Mouse (Mus musculus) midbrain, postnatal 0 days (tissue): Measurements from ENCODE around the gene Dcp1a. TPM values are rescaled to one million over a fixed set of nuclear protein-coding genes. Genes with fewer than 3 reads are reported as not detected.

Experiments
- ATAC-seq: fragments of 200-750 bp; cut with Nextera tagmentation; 2 replicates; pipeline ENCODE4 v1.8.0; 2017; ENCODE audit warnings: moderate number of reproducible peaks, mild to moderate bottlenecking, moderate TSS enrichment, moderate library complexity; ENCODE audit not compliant: low FRiP score
- DNase-seq: peaks from one replicate; pipeline ENCODE4 v3.0.0-alpha.2; 2015; ENCODE audit warnings: low spot score
- H3K27ac ChIP-seq: fragments of 300-500 bp; sonication (generic); 2 replicates; pipeline ENCODE4 v1.5.1; 2014; ENCODE audit warnings: low read depth, mild to moderate bottlenecking, low read length, mixed read lengths
- H3K27me3 ChIP-seq: fragments of 300-500 bp; sonication (generic); 2 replicates; pipeline ENCODE4 v1.6.1; 2014; ENCODE audit warnings: low read length, control low read depth, mixed read lengths; ENCODE audit not compliant: insufficient read depth
- H3K36me3 ChIP-seq: fragments of 300-500 bp; sonication (generic); 2 replicates; pipeline ENCODE4 v1.6.1; 2014; ENCODE audit warnings: low read length, control low read depth, mixed read lengths; ENCODE audit not compliant: insufficient read depth
- H3K4me1 ChIP-seq: fragments of 300-500 bp; sonication (generic); 2 replicates; pipeline ENCODE4 v1.6.1; 2014; ENCODE audit warnings: mild to moderate bottlenecking, control low read depth, antibody characterized with exemption, low read length, mixed read lengths; ENCODE audit not compliant: insufficient read depth
- H3K4me2 ChIP-seq: fragments of 300-500 bp; sonication (generic); 2 replicates; pipeline ENCODE4 v1.6.1; 2014; ENCODE audit warnings: low read depth, mild to moderate bottlenecking, low read length, mixed read lengths; ENCODE audit not compliant: poor library complexity, severe bottlenecking
- H3K4me3 ChIP-seq: fragments of 300-500 bp; sonication (generic); 2 replicates; pipeline ENCODE4 v1.5.1; 2014; ENCODE audit warnings: low read depth, mild to moderate bottlenecking, low read length, moderate library complexity
- H3K9ac ChIP-seq: fragments of 300-500 bp; sonication (generic); replicated peaks from 2 replicates; pipeline ENCODE4 v1.6.1; 2014; ENCODE audit warnings: mild to moderate bottlenecking, low read length, moderate library complexity, mixed read lengths; ENCODE audit not compliant: poor library complexity, severe bottlenecking
- H3K9me3 ChIP-seq: fragments of 300-500 bp; sonication (generic); 2 replicates; pipeline ENCODE4 v1.6.1; 2016; ENCODE audit warnings: low read length, control low read depth
- CTCF ChIP-seq: IDR thresholded peaks from 2 replicates; pipeline ENCODE4 v1.5.1; 2016; ENCODE audit warnings: antibody characterized with exemption, mild to moderate bottlenecking
- WGBS: fragments of 180-500 bp; shearing (Covaris S2); extraction: QIAGEN DNeasy Blood & Tissue Kit; methylation state at CpG from one replicate; pipeline ENCODE4 v1.1.7; 2014; 5-methylcytosine and 5-hydroxymethylcytosine counted together
- polyA plus RNA-seq: library from polyadenylated mRNA; unstranded; fragments of >200 nt; fragmentation: Nextera tagmentation; extraction: Ambion mirVana; gene quantifications from 2 replicates; pipeline ENCODE4 v1.2.1, GENCODE M21; 2015
- total RNA-seq: library from RNA; depleted of rRNA; stranded (reverse); fragments of >200 nt; gene quantifications from 2 replicates; pipeline ENCODE4 v1.2.3, GENCODE M21; 2014; rRNA removed

Gene Dcp1a
- total RNA-seq (22.5 and 26.1 TPM in 2 replicates), polyA plus RNA-seq (9.3 and 11.8 TPM in 2 replicates)

DNA sequence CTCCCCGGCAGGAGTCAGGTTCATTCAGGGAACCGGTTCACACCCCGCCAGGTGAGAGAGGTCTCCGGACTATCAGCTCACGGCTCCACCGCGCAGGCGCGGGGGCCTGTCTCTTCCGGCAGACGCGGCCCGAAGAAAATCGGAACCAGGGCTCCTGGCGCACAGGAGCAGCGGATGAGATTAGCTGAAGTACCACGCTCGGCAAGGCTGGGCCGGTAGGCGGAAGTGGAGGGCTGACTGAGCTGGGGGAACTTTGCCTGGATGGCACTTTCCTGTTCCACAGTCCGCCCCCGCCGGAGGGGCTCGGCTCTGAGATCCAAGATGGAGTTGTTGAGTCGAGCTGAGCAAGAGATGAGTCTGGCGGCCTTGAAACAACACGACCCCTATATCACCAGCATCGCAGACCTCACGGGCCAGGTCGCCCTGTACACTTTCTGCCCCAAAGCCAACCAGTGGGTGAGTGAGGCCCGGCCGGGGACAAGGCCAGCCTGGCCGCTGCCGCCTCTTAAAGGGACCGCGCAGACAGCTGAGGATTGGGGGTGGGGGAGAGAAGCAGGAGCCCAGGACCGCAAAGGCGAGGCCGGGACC, at the start of gene Dcp1a:
Dcp1a (plus strand) TSS at position 175 of the 588 bp plus-strand sequence.
- Histone ChIP-seq H3K9ac (peak within 1 kb of the TSS; percentile 84), H3K27me3 (no peaks in the 10 kb centered on the region), H3K4me1 (peaks cover 3% of the 10 kb centered on the region; the same call in 1 of the 2 replicates), H3K4me2 (peak within 1 kb of the TSS; percentile 72), H3K36me3 (peaks cover 4% of the 10 kb centered on the region; the same call in 1 of the 2 replicates), H3K27ac (peak within 1 kb of the TSS; percentile 89), H3K4me3 (peak within 1 kb of the TSS; percentile 82), H3K9me3 (no peaks in the 10 kb centered on the region)
- ATAC-seq (peak; percentile 100), DNase-seq (peak; percentile 98)
- WGBS = under 1% methylated on average over 39 of the region's 39 CpGs
- peak; percentile 46 for TF ChIP-seq CTCF

DNA sequence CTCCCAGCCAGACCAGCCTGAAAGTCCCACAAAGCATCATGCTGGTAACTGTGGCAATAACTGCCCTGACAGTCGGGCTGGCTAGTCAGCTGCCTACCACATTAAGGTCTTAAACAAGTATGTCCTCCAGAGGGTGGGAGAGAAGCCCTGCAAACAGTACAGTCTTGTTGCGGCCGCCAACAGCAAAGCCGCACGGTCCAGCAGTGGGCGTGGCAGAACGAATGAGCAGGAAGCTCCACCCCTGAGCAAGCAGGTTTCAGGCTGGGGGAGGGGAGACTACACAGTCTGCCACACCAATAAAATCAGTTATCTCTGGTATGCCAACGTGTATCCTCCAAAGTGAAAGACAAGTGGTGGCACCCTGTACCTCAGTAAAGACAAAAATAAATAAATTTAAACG, 49.7 kb upstream of the Dcp1a start:
- no peak overlapping the region for H3K4me2 ChIP-seq
- no peaks in the 10 kb centered on the region for H3K27me3 ChIP-seq
- no peaks in the 10 kb centered on the region for H3K36me3 ChIP-seq
- no peak overlapping the region for H3K27ac ChIP-seq
- DNase-seq (no peak), ATAC-seq (no peak)
- 76% methylated on average over 9 of the region's 9 CpGs for WGBS
- no peak for TF ChIP-seq CTCF
- no peaks in the 10 kb centered on the region for H3K4me1 ChIP-seq
- no peak overlapping the region for H3K4me3 ChIP-seq
- H3K9ac ChIP-seq = no peak overlapping the region
- no peaks in the 10 kb centered on the region for H3K9me3 ChIP-seq

DNA sequence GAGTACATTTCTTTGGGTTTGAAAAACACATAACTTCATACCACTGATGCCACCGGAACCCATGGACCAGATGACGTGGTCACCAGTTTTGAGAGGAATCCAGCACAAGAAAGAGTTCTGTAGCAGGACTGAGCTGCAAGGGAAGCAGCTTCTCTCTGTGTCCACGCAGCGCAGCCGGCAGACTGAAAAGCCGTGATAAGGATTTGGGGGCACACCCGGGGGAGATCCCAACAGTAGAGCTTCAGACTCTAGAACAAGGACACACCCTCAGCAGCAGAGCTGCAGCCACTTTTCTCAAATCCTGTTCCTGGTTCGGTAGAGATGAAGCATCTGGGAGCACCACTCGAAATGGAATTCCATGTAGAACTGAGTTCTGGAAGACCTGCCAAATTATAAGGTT, 49.3 kb upstream of the Dcp1a start:
- H3K27ac ChIP-seq = no peak overlapping the region
- no peaks in the 10 kb centered on the region for H3K27me3 ChIP-seq
- TF ChIP-seq CTCF = no peak
- DNase-seq (no peak), ATAC-seq (no peak)
- no peak overlapping the region for H3K4me3 ChIP-seq
- no peaks in the 10 kb centered on the region for H3K9me3 ChIP-seq
- no peak overlapping the region for H3K9ac ChIP-seq
- H3K4me2 ChIP-seq = no peak overlapping the region
- WGBS = 88% methylated on average over 9 of the region's 9 CpGs
- H3K36me3 ChIP-seq = no peaks in the 10 kb centered on the region
- no peaks in the 10 kb centered on the region for H3K4me1 ChIP-seq

DNA sequence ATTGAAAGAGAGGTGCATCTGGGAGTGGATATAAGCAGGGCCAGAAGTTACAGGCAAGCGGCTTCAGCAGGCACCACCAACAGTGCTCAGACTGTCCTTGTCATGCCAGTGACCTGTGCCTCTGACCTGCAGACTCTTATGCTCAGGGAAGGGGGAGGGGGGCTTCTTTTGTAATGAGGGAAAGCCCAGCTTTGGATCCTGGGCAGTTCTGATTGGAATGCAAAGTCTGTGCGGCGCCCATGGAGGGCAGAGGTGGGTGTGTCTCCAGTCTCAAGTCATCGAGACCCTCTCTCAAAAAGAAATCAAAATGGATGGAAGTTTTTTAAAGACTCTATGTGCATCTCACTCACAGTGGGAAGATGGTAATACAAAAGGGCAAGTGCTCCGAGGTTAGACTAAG, 48.9 kb upstream of the Dcp1a start:
- H3K4me3 ChIP-seq = no peak overlapping the region
- no peak overlapping the region for H3K4me2 ChIP-seq
- H3K4me1 ChIP-seq = no peaks in the 10 kb centered on the region
- no peak overlapping the region for H3K9ac ChIP-seq
- H3K27ac ChIP-seq = no peak overlapping the region
- ATAC-seq = no peak
- no peaks in the 10 kb centered on the region for H3K27me3 ChIP-seq
- DNase-seq = no peak
- 38% methylated on average over 5 of the region's 5 CpGs for WGBS
- no peak for TF ChIP-seq CTCF
- H3K36me3 ChIP-seq = no peaks in the 10 kb centered on the region
- no peaks in the 10 kb centered on the region for H3K9me3 ChIP-seq

DNA sequence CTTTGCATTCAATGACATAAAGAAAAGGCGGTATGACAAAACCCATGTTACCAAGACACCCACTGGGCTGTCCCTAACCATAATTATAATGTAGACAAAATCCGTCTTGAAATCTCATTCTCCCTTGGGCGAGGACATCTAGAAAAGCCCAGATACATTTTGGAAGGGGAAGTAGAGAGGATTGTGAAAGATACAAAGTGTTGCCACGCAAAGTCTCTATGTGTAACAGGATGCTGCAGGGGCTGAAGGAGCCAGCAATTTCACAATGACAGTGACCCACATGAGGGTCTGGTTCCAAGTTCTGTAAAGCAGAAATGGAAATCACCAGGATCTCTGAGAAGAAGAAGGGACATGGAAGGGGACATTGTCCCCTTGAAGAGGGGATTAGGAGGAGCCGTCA, 44.0 kb upstream of the Dcp1a start:
- no peak for ATAC-seq
- DNase-seq = no peak
- Histone ChIP-seq H3K36me3 (no peaks in the 10 kb centered on the region), H3K4me2 (no peak overlapping the region), H3K9ac (no peak overlapping the region), H3K4me3 (no peak overlapping the region), H3K9me3 (no peaks in the 10 kb centered on the region), H3K27ac (no peak overlapping the region), H3K4me1 (no peaks in the 10 kb centered on the region), H3K27me3 (no peaks in the 10 kb centered on the region)
- no peak for TF ChIP-seq CTCF
- 88% methylated on average over 5 of the region's 5 CpGs for WGBS

DNA sequence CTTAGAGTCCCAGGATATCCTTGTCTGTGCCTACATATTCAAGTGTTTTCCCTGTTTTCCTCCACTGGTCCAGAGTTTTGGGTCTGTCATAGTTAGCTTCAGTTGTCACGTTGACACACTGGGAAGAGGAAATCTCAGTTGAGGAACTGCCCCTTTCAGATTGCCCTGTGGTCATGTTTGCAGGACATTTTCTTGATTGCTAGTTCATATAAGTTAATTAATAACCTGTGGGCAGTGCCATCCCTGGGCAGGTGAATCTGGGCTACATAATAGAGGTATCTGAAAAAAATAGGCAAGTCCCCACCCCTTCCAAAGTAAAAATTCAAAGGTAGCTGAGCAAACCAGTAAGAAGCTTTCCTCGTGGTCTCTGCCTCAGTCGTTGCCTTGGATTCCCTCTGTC, 39.4 kb upstream of the Dcp1a start:
- Histone ChIP-seq H3K4me2 (no peak overlapping the region), H3K9me3 (no peaks in the 10 kb centered on the region), H3K4me3 (no peak overlapping the region), H3K9ac (no peak overlapping the region), H3K27ac (no peak overlapping the region), H3K4me1 (no peaks in the 10 kb centered on the region), H3K36me3 (no peaks in the 10 kb centered on the region), H3K27me3 (no peaks in the 10 kb centered on the region)
- TF ChIP-seq CTCF = no peak
- ATAC-seq (no peak), DNase-seq (no peak)
- WGBS = 81% methylated on average over 3 of the region's 3 CpGs
